Mouse (Mus musculus) CD8-positive naive resting alpha-beta T cell, adult 57 days (primary cell): ENCODE measurements around the gene Platr25. TPM values are rescaled to one million over a fixed set of nuclear protein-coding genes. Genes with fewer than 3 reads are reported as not detected.

Source experiments
- total RNA-seq: library from RNA; stranded (reverse); gene quantifications from one replicate; pipeline ENCODE4 v1.2.4, GENCODE M21; 2023

Platr25 gene
- 11.1 TPM for total RNA-seq

DNA sequence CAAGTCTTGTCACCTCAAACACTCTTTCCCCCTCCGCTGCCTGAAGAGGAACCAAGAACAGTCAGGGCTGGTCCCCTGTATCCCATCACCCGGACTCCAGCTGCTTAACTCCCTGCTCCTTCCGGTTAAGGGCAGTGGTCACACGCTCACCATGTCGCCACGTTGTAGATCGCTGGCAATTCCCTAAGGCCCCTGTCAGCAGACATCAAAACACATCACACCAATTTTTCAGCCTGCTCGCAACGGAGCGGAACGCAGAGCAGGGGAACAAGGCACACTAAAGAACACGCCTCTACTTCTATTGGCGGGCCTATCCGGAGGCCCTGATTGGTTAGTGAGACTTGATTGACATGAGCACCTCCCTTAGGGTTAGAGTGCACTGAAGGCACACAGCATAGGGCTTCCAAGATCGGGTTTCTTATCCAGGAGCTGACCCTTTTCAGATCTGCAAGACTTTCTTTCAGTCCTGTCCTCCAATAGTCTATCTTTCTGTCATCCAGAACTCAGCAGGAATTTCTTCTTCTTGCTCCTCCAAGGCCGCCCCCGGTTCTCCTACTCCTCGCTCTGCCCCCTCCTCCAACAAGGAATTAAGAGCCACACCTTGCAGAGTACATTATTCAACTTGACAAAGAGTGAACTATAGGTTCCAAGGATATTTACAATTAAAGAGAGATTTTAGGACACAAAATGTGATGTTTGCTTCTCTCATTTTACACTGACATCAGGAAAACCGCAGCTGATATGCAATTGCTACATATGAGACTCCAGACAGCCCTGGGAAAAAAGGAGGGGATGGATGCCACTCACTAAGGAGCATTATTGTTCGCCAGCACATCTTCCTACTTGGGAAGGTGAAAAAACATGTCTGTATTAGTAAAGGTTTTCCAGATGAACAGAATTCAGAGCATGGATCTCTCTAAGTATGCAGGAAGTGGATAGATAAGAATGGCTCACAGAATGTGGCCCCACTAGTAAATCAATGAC lies at the start of gene Platr25:
Gene Platr25, minus strand, starts transcription at position 278 of the 984 bp plus-strand sequence.

GRCm38 (mm10) chr13:62785199-62786134 lies 25.0 kb upstream of the Platr25 start, which contains the start of gene Gm5141:
Gene Gm5141 (minus strand): TSS chr13:62785808.

GRCm38 (mm10) chr13:62623577-62624276 lies 136.8 kb downstream of the Platr25 start, which contains the start of gene 6720489N17Rik:
Gene 6720489N17Rik (minus strand): TSS chr13:62624182.

Other genes starting within 250 kb of the Platr25 start
- not detected for gene Zfp935, start 202.2 kb downstream of the Platr25 start, total RNA-seq
- 13.9 TPM for gene Zfp934, start 189.5 kb downstream of the Platr25 start, total RNA-seq
- gene 6720489N17Rik, start 136.5 kb downstream of the Platr25 start, total RNA-seq: 2.8 TPM
- gene Gm5141, start 25.1 kb upstream of the Platr25 start, total RNA-seq: 2.1 TPM
- not detected for gene Fbp2, start 97.7 kb upstream of the Platr25 start, total RNA-seq
- not detected for gene Fbp1, start 127.6 kb upstream of the Platr25 start, total RNA-seq
- gene 2010111I01Rik, start 204.2 kb upstream of the Platr25 start, total RNA-seq: 90.1 TPM